Mouse (Mus musculus) spleen, adult 2 months (tissue): Measurements from ENCODE around the gene Bphl. TPM values are rescaled to one million over a fixed set of nuclear protein-coding genes. Genes with fewer than 3 reads are reported as not detected.
"Not testable (repeated sequence)": the region's sequence is repeated elsewhere in the genome, so short reads cannot be mapped to it uniquely, and the experiment has no call there.

Experiments
- DNase-seq, 2 experiments: peaks; one replicate each; pipeline versions ENCODE4 v3.0.0 to v3.0.0-alpha.2; 2012 to 2021; ENCODE audit warnings: low spot score in 2 of 2, low read depth in 1 of 2
- H3K27ac ChIP-seq: fragments of 200-500 bp; 2 replicates; pipeline ENCODE4 v1.5.1; 2012; ENCODE audit warnings: low read length, inconsistent platforms; ENCODE audit not compliant: insufficient read depth
- H3K27me3 ChIP-seq: fragments of 200-500 bp; 2 replicates; pipeline ENCODE4 v1.6.1; 2012; ENCODE audit warnings: mild to moderate bottlenecking, moderate library complexity, low read length, inconsistent platforms; ENCODE audit not compliant: control insufficient read depth, insufficient read depth
- H3K36me3 ChIP-seq: fragments of 200-500 bp; 2 replicates; pipeline ENCODE4 v1.6.1; 2012; ENCODE audit warnings: mild to moderate bottlenecking, low read length, inconsistent platforms; ENCODE audit not compliant: control insufficient read depth, insufficient read depth
- H3K4me1 ChIP-seq: fragments of 200-500 bp; 2 replicates; pipeline ENCODE4 v1.6.1; 2011; ENCODE audit warnings: inconsistent platforms; ENCODE audit not compliant: control insufficient read depth, insufficient read depth, insufficient read length
- H3K4me3 ChIP-seq: fragments of 200-500 bp; 2 replicates; pipeline ENCODE4 v1.5.1; 2011; ENCODE audit warnings: mild to moderate bottlenecking, inconsistent platforms; ENCODE audit not compliant: insufficient read depth, insufficient read length; ENCODE audit errors: extremely low read depth
- CTCF ChIP-seq: fragments of 200-500 bp; IDR thresholded peaks from 2 replicates; pipeline ENCODE4 v1.5.1; 2011; ENCODE audit warnings: mild to moderate bottlenecking, inconsistent platforms; ENCODE audit not compliant: insufficient read depth, insufficient read length, insufficient replicate concordance; ENCODE audit errors: extremely low read depth
- POLR2A ChIP-seq: fragments of 200-500 bp; IDR thresholded peaks from 2 replicates; pipeline ENCODE4 v1.6.1; 2011; ENCODE audit warnings: low read depth, low read length, inconsistent platforms
- WGBS: fragments of 180-500 bp; shearing (Covaris S2); methylation state at CpG from one replicate; pipeline ENCODE4 v1.1.7; 2018; 5-methylcytosine and 5-hydroxymethylcytosine counted together
- polyA plus RNA-seq: library from polyadenylated mRNA; depleted of rRNA; stranded (reverse); fragments of >200 nt; gene quantifications from 2 replicates; pipeline ENCODE4 v1.2.3, GENCODE M21; 2012

The Bphl gene
- polyA plus RNA-seq, 1 experiment = 9.7 TPM

GRCm38 (mm10) chr13:34062466-34062865 is 25.1 kb downstream of the Bphl start:
- H3K4me1 ChIP-seq = no peaks in the 10 kb centered on the region
- no peak for TF ChIP-seq CTCF
- TF ChIP-seq POLR2A = no peak
- DNase-seq = no peak
- no peak overlapping the region for H3K4me3 ChIP-seq
- 90% methylated on average over 10 of the region's 10 CpGs for WGBS
- no peaks in the 10 kb centered on the region; the same call in 1 of the 2 replicates for H3K36me3 ChIP-seq
- H3K27ac ChIP-seq = no peak overlapping the region
- H3K27me3 ChIP-seq = no peaks in the 10 kb centered on the region

- DNase-seq = no peak
- Histone ChIP-seq H3K27ac (no peak overlapping the region), H3K4me1 (no peaks in the 10 kb centered on the region), H3K36me3 (no peaks in the 10 kb centered on the region; the same call in 1 of the 2 replicates), H3K4me3 (no peak overlapping the region), H3K27me3 (no peaks in the 10 kb centered on the region)
- TF ChIP-seq CTCF (no peak), POLR2A (no peak)
- 87% methylated on average over 1 of the region's 1 CpGs for WGBS
These were observed 29.0 kb downstream of the Bphl start for GRCm38 (mm10) chr13:34066351-34066750.

GRCm38 (mm10) chr13:34070296-34070695 is 32.9 kb downstream of the Bphl start:
- H3K36me3 ChIP-seq = peaks cover 1% of the 10 kb centered on the region
- 92% methylated on average over 4 of the region's 4 CpGs for WGBS
- no peak overlapping the region for H3K27ac ChIP-seq
- H3K4me3 ChIP-seq = no peak overlapping the region
- no peak for DNase-seq
- no peak for TF ChIP-seq CTCF
- no peaks in the 10 kb centered on the region for H3K27me3 ChIP-seq
- H3K4me1 ChIP-seq = no peaks in the 10 kb centered on the region

GRCm38 (mm10) chr13:34071836-34072235 is 34.4 kb downstream of the Bphl start:
- no peak overlapping the region for H3K27ac ChIP-seq
- TF ChIP-seq POLR2A (no peak), CTCF (no peak)
- no peak for DNase-seq
- no peak overlapping the region for H3K4me3 ChIP-seq
- H3K4me1 ChIP-seq = peaks cover 5% of the 10 kb centered on the region; the same call in 1 of the 2 replicates
- 94% methylated on average over 6 of the region's 6 CpGs for WGBS
- peaks cover 1% of the 10 kb centered on the region; the same call in 1 of the 2 replicates for H3K36me3 ChIP-seq
- no peaks in the 10 kb centered on the region for H3K27me3 ChIP-seq

GRCm38 (mm10) chr13:34072847-34073246 is 35.5 kb downstream of the Bphl start:
- DNase-seq = no peak
- no peak for TF ChIP-seq CTCF
- TF ChIP-seq POLR2A = no peak
- 93% methylated on average over 3 of the region's 3 CpGs for WGBS
- Histone ChIP-seq H3K27me3 (no peaks in the 10 kb centered on the region), H3K4me3 (no peak overlapping the region), H3K27ac (no peak overlapping the region), H3K36me3 (peaks cover 1% of the 10 kb centered on the region; the same call in 1 of the 2 replicates), H3K4me1 (peaks cover 9% of the 10 kb centered on the region; the same call in 1 of the 2 replicates)

- peaks cover 13% of the 10 kb centered on the region; the same call in 1 of the 2 replicates for H3K4me1 ChIP-seq
- WGBS = 96% methylated on average over 14 of the region's 17 CpGs
- not testable (repeated sequence) for DNase-seq, H3K36me3 ChIP-seq, H3K4me3 ChIP-seq, H3K27ac ChIP-seq, H3K27me3 ChIP-seq
These were observed 37.0 kb downstream of the Bphl start for GRCm38 (mm10) chr13:34074441-34074840.

GRCm38 (mm10) chr13:34075893-34076292 is 38.5 kb downstream of the Bphl start:
- 87% methylated on average over 6 of the region's 6 CpGs for WGBS
- not testable (repeated sequence) for H3K27ac ChIP-seq, H3K36me3 ChIP-seq, DNase-seq, H3K4me3 ChIP-seq, H3K27me3 ChIP-seq
- H3K4me1 ChIP-seq = peaks cover 13% of the 10 kb centered on the region; the same call in 1 of the 2 replicates
